Mouse (Mus musculus) cerebellum, adult 2 months (tissue): ENCODE measurements around the gene Atl2. TPM values are rescaled to one million over a fixed set of nuclear protein-coding genes. Genes with fewer than 3 reads are reported as not detected.

Source experiments
- DNase-seq, 2 experiments: peaks; one replicate each; pipeline ENCODE4 v3.0.0; 2021
- H3K27ac ChIP-seq: fragments of 200-500 bp; 2 replicates; pipeline ENCODE4 v1.5.1; 2012; ENCODE audit warnings: low read length, control low read depth, inconsistent platforms; ENCODE audit not compliant: insufficient read depth
- H3K27me3 ChIP-seq: fragments of 200-500 bp; 2 replicates; pipeline ENCODE4 v1.6.1; 2012; ENCODE audit warnings: inconsistent platforms, mild to moderate bottlenecking, low read length, moderate library complexity; ENCODE audit not compliant: control insufficient read depth, insufficient read depth
- H3K4me1 ChIP-seq: fragments of 200-500 bp; 2 replicates; pipeline ENCODE4 v1.6.1; 2011; ENCODE audit warnings: low read length; ENCODE audit not compliant: control insufficient read depth, insufficient read depth
- H3K4me3 ChIP-seq: fragments of 200-500 bp; replicated peaks from 2 replicates; pipeline ENCODE3; 2011; ENCODE audit warnings: mild to moderate bottlenecking, low read depth, low read length, control low read depth; ENCODE audit not compliant: insufficient read depth
- CTCF ChIP-seq: fragments of 200-500 bp; IDR thresholded peaks from 2 replicates; pipeline ENCODE4 v1.5.1; 2011; ENCODE audit warnings: low read depth, mild to moderate bottlenecking, control low read depth, low read length, moderate library complexity, borderline replicate concordance; ENCODE audit not compliant: insufficient read depth
- POLR2A ChIP-seq: fragments of 200-500 bp; IDR thresholded peaks from 2 replicates; pipeline ENCODE4 v1.6.1; 2011; ENCODE audit warnings: low read length, control low read depth, borderline replicate concordance; ENCODE audit not compliant: insufficient read depth
- WGBS: fragments of 180-500 bp; shearing (Covaris S2); methylation state at CpG from one replicate; pipeline ENCODE4 v1.1.7; 2018; 5-methylcytosine and 5-hydroxymethylcytosine counted together
- polyA plus RNA-seq: library from polyadenylated mRNA; depleted of rRNA; stranded (reverse); fragments of >200 nt; gene quantifications from 2 replicates; pipeline ENCODE4 v1.2.3, GENCODE M21; 2012

The Atl2 gene
- polyA plus RNA-seq, 1 experiment: 96.3 TPM

DNA sequence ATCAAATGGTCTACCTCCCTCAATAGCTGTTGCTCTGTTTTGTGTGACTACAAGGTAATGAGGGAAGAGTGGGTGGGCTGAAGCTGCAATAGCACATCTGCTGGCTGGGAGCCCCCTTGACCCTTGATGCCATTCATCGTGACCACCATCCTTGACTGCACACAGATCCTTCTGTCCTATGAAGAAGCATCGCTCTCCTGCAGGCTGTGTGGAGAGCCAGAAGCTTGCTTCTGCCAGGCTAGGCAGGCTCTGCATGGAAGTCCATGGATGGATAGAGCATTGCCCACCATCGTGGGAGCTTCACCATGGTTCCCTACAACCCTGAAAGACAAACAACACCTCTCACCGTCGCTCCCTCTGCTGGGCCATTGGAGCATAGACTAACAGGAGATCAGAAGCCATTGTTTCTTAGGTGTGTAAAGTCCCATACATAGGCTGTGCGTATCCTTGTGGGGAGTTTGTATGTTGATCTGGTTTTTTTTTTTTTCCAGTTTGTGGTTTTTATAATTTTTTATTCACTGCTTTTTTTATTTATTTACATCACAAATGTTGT lies 69.4 kb downstream of the Atl2 start:
- Histone ChIP-seq H3K4me1 (no peaks in the 10 kb centered on the region), H3K4me3 (no peak overlapping the region), H3K27me3 (no peaks in the 10 kb centered on the region), H3K27ac (no peak overlapping the region)
- WGBS: 58% methylated on average over 6 of the region's 6 CpGs
- TF ChIP-seq POLR2A: no peak
- no peak for TF ChIP-seq CTCF
- no peak for DNase-seq

DNA sequence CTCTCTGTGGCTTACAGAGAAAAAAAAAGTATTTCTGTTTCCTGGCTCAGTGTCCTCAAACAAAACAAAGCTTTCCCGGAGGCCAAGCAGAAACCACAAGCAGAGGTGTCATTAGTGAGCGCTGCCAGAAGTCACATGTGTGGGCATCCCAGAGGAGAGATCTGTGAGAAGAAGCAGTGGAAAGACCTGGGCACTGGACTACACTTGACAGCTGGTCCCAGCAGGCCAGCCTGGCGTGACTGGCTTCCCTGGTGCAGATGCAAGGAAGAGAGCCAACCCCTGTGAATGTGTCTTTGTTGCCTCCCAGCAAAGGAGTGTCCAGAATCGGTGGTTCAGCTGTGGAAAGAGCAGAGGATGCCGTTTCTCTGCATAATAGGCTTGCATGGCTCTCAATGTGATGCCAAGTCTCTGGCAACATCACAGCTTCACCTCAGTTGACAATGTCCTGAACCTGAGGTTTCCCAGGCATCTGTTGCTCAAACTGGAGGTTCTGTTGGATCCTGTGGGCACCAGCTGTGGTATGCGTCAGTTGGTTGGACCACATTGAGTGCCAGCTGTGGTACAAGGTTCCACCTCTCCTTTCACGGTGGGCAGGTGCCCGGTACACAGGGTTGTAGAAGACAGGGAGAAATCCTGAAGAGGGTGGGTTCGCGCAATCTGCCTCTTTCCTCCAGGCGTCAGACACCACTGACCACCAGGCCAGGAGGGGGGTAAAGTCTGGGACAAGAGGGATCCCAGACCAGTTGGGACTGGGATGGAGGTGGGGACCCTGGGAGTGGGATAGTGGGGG lies 70.5 kb downstream of the Atl2 start:
- no peak overlapping the region for H3K27ac ChIP-seq
- no peak for DNase-seq
- TF ChIP-seq CTCF (no peak), POLR2A (no peak)
- H3K27me3 ChIP-seq: no peaks in the 10 kb centered on the region
- WGBS: 11% methylated on average over 11 of the region's 11 CpGs
- H3K4me1 ChIP-seq: no peaks in the 10 kb centered on the region
- no peak overlapping the region for H3K4me3 ChIP-seq

DNA sequence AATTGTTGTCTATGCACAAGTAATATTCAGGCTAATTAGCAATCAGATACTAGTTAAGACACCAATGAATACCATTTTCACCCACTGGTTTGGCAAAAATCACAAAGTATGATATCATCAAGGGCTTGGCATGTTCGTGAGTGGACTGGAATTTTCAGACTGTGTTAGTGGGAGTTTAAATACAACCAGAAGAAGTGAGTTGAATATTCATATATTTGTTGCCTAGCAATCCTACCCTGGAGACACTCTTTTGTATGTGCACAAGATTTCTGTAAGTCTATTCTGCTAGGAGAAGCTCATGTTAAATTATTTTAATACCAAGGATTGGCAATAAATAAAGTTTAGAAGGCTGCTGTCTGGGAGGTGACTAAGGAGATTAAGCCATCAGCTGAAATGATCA lies 71.5 kb downstream of the Atl2 start:
- Histone ChIP-seq H3K4me1 (no peaks in the 10 kb centered on the region), H3K27me3 (no peaks in the 10 kb centered on the region), H3K27ac (no peak overlapping the region), H3K4me3 (no peak overlapping the region)
- DNase-seq: no peak
- TF ChIP-seq CTCF (no peak), POLR2A (no peak)
- WGBS: 54% methylated on average over 1 of the region's 1 CpGs

DNA sequence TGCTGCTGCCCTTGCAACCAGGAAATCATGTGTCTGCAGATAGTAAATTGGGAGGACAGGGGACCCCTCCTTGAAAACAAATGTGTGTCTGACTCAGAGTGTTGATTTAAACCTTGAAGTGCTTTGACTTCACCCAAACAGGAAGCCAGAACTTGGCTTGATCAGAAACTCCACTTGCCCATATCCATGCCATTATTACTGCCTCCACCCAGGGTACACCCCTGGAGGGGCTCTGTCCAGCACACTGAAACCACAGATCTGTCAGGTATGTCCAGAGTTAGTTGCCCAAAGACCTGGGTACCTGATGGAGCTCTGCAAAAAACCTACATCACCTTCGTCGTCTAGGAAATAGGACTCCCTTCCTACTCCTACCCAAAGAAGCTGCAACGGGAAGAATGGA lies 77.0 kb downstream of the Atl2 start:
- WGBS: 59% methylated on average over 3 of the region's 3 CpGs
- no peak overlapping the region for H3K4me3 ChIP-seq
- TF ChIP-seq CTCF (no peak), POLR2A (no peak)
- no peak for DNase-seq
- H3K27me3 ChIP-seq: no peaks in the 10 kb centered on the region
- no peak overlapping the region for H3K27ac ChIP-seq
- H3K4me1 ChIP-seq: no peaks in the 10 kb centered on the region

- TF ChIP-seq CTCF (no peak), POLR2A (no peak)
- Histone ChIP-seq H3K27ac (no peak overlapping the region), H3K4me3 (no peak overlapping the region), H3K4me1 (no peaks in the 10 kb centered on the region), H3K27me3 (no peaks in the 10 kb centered on the region)
- WGBS: 27% methylated on average over 7 of the region's 7 CpGs
- no peak for DNase-seq
Observed at GRCm38 (mm10) chr17:79817995-79818394, 77.9 kb downstream of the Atl2 start.

- DNase-seq: no peak
- H3K27ac ChIP-seq: no peak overlapping the region
- no peaks in the 10 kb centered on the region for H3K27me3 ChIP-seq
- 72% methylated on average over 9 of the region's 9 CpGs for WGBS
- H3K4me3 ChIP-seq: no peak overlapping the region
- TF ChIP-seq POLR2A: no peak
- no peak for TF ChIP-seq CTCF
- no peaks in the 10 kb centered on the region for H3K4me1 ChIP-seq
Observed at GRCm38 (mm10) chr17:79817551-79817950, 78.4 kb downstream of the Atl2 start.

GRCm38 (mm10) chr17:79816896-79817295 lies 79.0 kb downstream of the Atl2 start:
- 81% methylated on average over 6 of the region's 6 CpGs for WGBS
- Histone ChIP-seq H3K4me1 (no peaks in the 10 kb centered on the region), H3K4me3 (no peak overlapping the region), H3K27me3 (no peaks in the 10 kb centered on the region), H3K27ac (no peak overlapping the region)
- DNase-seq: no peak
- no peak for TF ChIP-seq POLR2A
- no peak for TF ChIP-seq CTCF

DNA sequence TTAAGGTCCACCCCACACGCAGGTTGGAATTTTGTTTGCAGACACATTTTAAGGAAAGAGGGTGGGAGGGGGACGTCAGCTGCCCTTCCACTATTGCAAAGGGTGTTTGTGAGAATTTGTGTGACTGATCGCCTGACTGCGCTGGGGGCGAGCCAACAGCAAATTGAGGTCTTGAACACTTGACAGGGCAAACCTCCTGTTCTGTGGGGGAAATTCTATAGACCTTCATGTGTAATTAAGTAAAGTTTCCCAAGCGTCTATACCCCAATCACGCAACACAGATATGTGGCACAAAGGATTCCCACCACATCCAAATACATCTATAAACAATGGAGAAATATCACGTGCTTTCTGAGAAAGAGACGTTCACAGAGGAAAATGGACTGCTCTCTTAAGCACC lies 85.5 kb downstream of the Atl2 start:
- 78% methylated on average over 9 of the region's 9 CpGs for WGBS
- no peak for DNase-seq
- H3K27ac ChIP-seq: no peak overlapping the region
- no peak overlapping the region for H3K4me3 ChIP-seq
- no peaks in the 10 kb centered on the region for H3K4me1 ChIP-seq
- H3K27me3 ChIP-seq: no peaks in the 10 kb centered on the region; the same call in 1 of the 2 replicates
- no peak for TF ChIP-seq POLR2A
- no peak for TF ChIP-seq CTCF
